Mouse (Mus musculus): ENCODE measurements around the gene Fbl.

GRCm38 (mm10) chr7:28208396-28208987 lies 39.0 kb downstream of the Fbl start:
- no peak for TF ChIP-seq EP300 (IDR thresholded peaks at IDR 0.05; ENCODE audit: low read depth)
- no peak for TF ChIP-seq CTCF (IDR thresholded peaks at IDR 0.05; ENCODE audit: low read depth)

Measured in liver, embryonic 14.5 days (tissue).